Mouse (Mus musculus) heart, embryonic 12.5 days (tissue): ENCODE results near the gene Gjb1. TPM values are rescaled to one million over a fixed set of nuclear protein-coding genes. Genes with fewer than 3 reads are reported as not detected.

Source experiments
- ATAC-seq: fragments of 200-750 bp; cut with Nextera tagmentation; 2 replicates; pipeline ENCODE4 v1.8.0; 2017; ENCODE audit warnings: moderate TSS enrichment, moderate library complexity; ENCODE audit not compliant: insufficient number of reproducible peaks, low FRiP score
- H3K27ac ChIP-seq: fragments of 300-500 bp; sonication (generic); 2 replicates; pipeline ENCODE4 v1.5.1; 2016; ENCODE audit warnings: mild to moderate bottlenecking, moderate library complexity; ENCODE audit not compliant: poor library complexity, severe bottlenecking
- H3K27me3 ChIP-seq: fragments of 300-500 bp; sonication (generic); replicated peaks from 2 replicates; pipeline ENCODE4 v1.6.1; 2016; ENCODE audit warnings: mild to moderate bottlenecking, moderate library complexity
- H3K36me3 ChIP-seq: fragments of 300-500 bp; sonication (generic); 2 replicates; pipeline ENCODE4 v1.6.1; 2016; ENCODE audit warnings: mild to moderate bottlenecking, moderate library complexity
- H3K4me1 ChIP-seq: fragments of 300-500 bp; sonication (generic); replicated peaks from 2 replicates; pipeline ENCODE4 v1.6.1; 2016; ENCODE audit warnings: mild to moderate bottlenecking
- H3K4me2 ChIP-seq: fragments of 300-500 bp; sonication (generic); 2 replicates; pipeline ENCODE4 v1.6.1; 2016; ENCODE audit warnings: mild to moderate bottlenecking, moderate library complexity
- H3K4me3 ChIP-seq: fragments of 300-500 bp; sonication (generic); 2 replicates; pipeline ENCODE4 v1.5.1; 2016; ENCODE audit warnings: mild to moderate bottlenecking
- H3K9ac ChIP-seq: fragments of 300-500 bp; sonication (generic); 2 replicates; pipeline ENCODE4 v1.6.1; 2016; ENCODE audit warnings: mild to moderate bottlenecking, moderate library complexity
- H3K9me3 ChIP-seq: fragments of 300-500 bp; sonication (generic); replicated peaks from 2 replicates; pipeline ENCODE4 v1.6.1; 2016; ENCODE audit warnings: mild to moderate bottlenecking, moderate library complexity
- WGBS: fragments of 180-500 bp; shearing (Covaris S2); methylation state at CpG from one replicate; pipeline ENCODE4 v1.1.7; 2016; 5-methylcytosine and 5-hydroxymethylcytosine counted together
- polyA plus RNA-seq: library from polyadenylated mRNA; unstranded; fragments of >200 nt; fragmentation: Nextera tagmentation; extraction: Ambion mirVana; gene quantifications from 2 replicates; pipeline ENCODE4 v1.2.1, GENCODE M21; 2016

Gjb1 gene
- polyA plus RNA-seq, 1 experiment from 2014 or later, result 0.66 TPM

DNA sequence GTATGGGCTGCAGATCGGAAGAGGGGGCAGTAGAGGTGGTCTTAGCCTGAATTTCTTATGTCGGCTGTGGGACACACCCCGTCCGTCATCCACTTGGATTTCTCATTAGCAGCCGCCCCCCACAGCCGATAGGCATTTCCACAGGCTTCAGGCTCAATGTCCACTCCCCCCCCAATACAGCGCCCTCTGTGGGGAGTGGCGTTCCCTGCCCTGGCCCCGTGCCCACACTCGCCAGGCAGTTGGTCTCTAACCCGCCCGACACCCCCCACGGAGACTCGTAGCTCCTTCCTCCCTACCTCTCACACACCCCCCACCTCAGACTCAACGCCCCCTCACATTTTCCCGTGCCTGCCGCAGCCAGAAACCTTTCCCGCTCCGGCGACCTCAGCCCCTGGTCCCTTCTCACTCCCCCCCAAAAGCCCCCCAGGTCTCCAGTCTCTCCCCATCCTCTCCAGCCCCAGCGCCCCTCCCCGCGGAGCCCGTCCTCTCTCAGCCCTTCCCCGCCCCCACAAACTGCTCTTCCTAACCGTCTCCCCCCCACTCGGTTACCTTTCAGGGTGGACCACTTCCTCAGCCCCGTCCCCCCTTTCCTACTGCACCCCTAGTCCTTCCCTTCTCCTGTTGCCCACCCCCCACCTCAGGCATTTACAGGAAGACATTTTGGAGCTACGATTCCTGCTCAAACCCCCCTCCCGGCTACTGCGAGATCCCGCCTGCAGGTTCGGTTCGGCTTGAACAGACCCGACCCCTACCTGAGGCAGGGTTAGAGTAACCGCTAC, 43.0 kb downstream of the Gjb1 start:
- peak overlapping the region; percentile 73 for H3K4me3 ChIP-seq
- H3K4me1 ChIP-seq, result peaks cover 19% of the 10 kb centered on the region
- peak overlapping the region; percentile 83 for H3K9ac ChIP-seq
- peak overlapping the region; percentile 71 for H3K4me2 ChIP-seq
- WGBS, result 17% methylated on average over 33 of the region's 36 CpGs
- H3K9me3 ChIP-seq, result no peaks in the 10 kb centered on the region
- peaks cover 27% of the 10 kb centered on the region for H3K36me3 ChIP-seq
- peak overlapping the region; percentile 57 for H3K27ac ChIP-seq
- peak; percentile 39 for ATAC-seq
- H3K27me3 ChIP-seq, result no peaks in the 10 kb centered on the region

DNA sequence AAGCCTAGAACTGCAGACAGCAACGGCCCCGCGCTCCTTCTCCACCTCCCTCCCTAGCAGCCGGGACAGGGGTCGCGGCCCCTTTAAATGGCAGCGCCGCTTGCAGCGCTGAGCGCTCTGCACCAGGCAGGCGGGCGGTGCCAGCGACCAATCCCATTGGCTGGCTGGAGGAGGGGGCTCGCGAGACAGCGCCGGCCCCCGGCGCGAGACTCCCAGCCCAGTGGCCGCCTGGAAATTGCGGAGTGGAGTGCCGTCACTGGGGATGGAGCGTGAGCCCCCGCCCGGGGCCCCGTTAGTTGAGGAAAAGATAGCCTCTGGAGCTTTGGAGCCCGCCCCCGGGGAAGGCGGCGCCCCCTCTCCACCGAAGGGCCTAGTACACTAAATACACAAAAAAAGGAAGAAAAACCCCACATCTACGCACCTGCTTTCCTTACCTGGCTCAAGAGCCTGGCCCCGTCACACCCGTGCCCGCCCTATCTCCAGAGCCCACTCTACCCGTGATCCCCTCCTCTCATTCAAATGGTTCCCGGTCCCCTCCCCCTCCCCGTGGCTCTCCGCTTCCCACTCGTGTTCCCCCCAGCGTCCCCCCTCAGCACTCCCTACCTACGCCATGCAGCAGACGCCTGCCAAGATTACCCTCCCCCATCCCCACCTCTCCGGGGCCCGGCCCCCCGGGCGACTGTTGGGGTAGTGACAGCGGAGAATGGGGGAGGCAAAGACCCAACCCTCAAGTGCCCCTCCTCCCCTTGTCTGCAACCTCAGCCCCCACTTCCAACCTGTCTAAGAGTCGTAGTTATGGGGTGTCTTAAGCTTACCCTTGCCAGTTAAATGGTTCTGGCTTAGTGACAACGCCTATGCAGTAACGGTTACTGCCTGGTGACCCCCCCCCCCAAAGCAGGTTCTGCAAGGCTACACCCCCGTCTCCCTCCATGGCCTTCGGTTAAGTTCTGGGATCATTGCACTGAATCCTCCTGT, 43.8 kb downstream of the Gjb1 start:
- WGBS, result 13% methylated on average over 53 of the region's 54 CpGs

DNA sequence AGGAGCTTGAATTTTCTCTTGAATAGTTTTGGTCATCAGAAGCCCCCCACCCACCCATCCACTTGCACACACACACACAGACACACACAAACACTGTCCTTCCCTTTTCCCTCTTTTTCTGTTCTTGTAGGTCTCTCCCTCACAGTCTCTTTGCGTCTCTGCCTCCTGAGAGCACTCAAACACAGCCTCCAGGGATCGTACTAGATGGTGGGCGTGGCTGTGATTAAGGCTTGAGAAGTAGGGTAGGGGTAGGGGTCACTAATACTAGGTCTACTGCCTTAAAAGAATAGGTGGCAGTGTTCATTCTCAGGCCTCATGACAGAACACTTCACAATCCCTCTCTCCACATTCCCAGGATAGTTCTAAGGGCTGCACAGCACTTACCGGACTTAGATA, 44.5 kb downstream of the Gjb1 start, which contains the start of gene Zmym3:
TSS of gene Zmym3 (minus strand) at position 150 of the 396 bp plus-strand sequence.
- Histone ChIP-seq H3K4me2 (peak within 1 kb of the TSS; percentile 73), H3K27ac (peak within 1 kb of the TSS; percentile 85), H3K4me3 (peak within 1 kb of the TSS; percentile 73), H3K4me1 (peaks cover 19% of the 10 kb centered on the region), H3K36me3 (peaks cover 14% of the 10 kb centered on the region), H3K27me3 (no peaks in the 10 kb centered on the region), H3K9ac (peak within 1 kb of the TSS; percentile 83), H3K9me3 (no peaks in the 10 kb centered on the region)
- 28% methylated on average over 4 of the region's 4 CpGs for WGBS
- ATAC-seq, result peak; percentile 27; the same call in 1 of the 2 replicates

More for the DNA sequence above, 43.8 kb downstream of the Gjb1 start:
- no peaks in the 10 kb centered on the region for H3K9me3 ChIP-seq
- H3K4me2 ChIP-seq, result peak overlapping the region; percentile 73
- peak overlapping the region; percentile 83 for H3K9ac ChIP-seq
- H3K27me3 ChIP-seq, result no peaks in the 10 kb centered on the region
- H3K36me3 ChIP-seq, result peaks cover 21% of the 10 kb centered on the region
- H3K4me1 ChIP-seq, result peaks cover 19% of the 10 kb centered on the region
- ATAC-seq, result peak; percentile 92
- peak overlapping the region; percentile 73 for H3K4me3 ChIP-seq
- H3K27ac ChIP-seq, result peak overlapping the region; percentile 85

DNA sequence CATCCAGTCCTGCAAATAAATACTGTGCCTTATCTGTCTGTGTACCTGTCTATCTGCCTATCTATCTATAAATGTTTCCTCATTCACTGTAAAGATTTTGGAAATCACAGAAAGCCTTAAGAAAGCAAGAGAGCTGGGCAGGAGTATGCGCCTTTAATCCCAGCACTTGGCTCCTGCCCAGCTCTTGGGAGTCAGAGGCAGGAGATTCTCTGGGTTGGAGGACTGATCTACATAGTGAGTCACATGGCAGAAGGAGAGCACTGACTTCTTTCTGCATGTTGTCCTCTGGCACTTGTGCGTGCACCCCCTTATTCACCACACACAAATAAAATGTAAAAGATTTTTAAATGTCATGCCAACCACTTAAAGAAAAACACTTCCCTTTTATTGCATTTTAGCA, 47.3 kb downstream of the Gjb1 start:
- H3K36me3 ChIP-seq, result no peaks in the 10 kb centered on the region
- 66% methylated on average over 2 of the region's 2 CpGs for WGBS

DNA sequence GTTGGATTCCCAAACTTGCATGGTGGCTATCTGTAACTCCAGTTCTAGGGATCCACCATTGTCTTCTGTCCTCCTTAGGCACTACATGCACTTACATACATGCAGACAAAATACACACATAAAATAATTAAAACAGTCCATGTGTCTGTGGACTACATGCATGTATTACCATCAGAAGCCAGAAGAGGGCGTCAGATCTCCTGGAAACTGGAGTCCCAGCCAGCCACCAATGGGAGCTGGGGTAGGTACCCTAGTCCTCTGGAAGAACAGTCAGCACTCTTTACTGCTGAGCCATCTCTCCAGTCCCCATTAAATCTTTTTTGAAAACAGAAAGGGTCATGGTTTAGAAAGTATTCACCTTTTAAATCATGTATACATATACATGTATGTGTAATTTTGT, 51.6 kb downstream of the Gjb1 start:
- no peak overlapping the region for H3K27ac ChIP-seq
- H3K4me2 ChIP-seq, result no peak overlapping the region
- no peak for ATAC-seq

More for the DNA sequence above, 47.3 kb downstream of the Gjb1 start:
- no peak overlapping the region for H3K4me3 ChIP-seq
- H3K27me3 ChIP-seq, result no peaks in the 10 kb centered on the region
- H3K4me1 ChIP-seq, result peaks cover 11% of the 10 kb centered on the region
- H3K27ac ChIP-seq, result no peak overlapping the region
- H3K9ac ChIP-seq, result no peak overlapping the region
- no peak overlapping the region for H3K4me2 ChIP-seq
- no peak for ATAC-seq
- no peaks in the 10 kb centered on the region for H3K9me3 ChIP-seq

DNA sequence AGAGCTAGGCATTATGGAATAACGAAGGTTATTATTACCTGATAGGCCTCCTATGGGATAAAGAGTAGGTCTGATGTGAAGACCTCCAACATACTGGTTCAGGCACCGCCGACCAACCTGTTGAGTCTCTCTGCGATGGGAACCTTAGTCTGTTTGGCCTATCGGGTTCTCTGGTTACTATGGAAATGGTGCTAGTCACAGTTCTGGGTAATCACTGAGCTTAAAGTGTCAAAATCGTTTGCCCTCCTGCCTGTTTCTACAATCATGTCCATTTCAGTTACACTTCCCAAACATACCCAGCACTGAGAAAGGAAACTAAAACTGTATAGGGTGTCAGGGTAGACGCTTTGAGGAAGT, 52.6 kb downstream of the Gjb1 start:
- Histone ChIP-seq H3K9ac (no peak overlapping the region), H3K27me3 (no peaks in the 10 kb centered on the region), H3K27ac (peak overlapping the region; percentile 93), H3K36me3 (0 out of 2 replicates have a peak, but pooled peaks cover 4% of the 10 kb centered on the region), H3K4me1 (no peaks in the 10 kb centered on the region), H3K4me3 (peak overlapping the region; percentile 42), H3K4me2 (peak overlapping the region; percentile 58), H3K9me3 (no peaks in the 10 kb centered on the region)
- 21% methylated on average over 7 of the region's 7 CpGs for WGBS
- ATAC-seq, result no peak

More for the DNA sequence above, 51.6 kb downstream of the Gjb1 start:
- no peaks in the 10 kb centered on the region for H3K4me1 ChIP-seq
- H3K9ac ChIP-seq, result no peak overlapping the region
- no peaks in the 10 kb centered on the region for H3K27me3 ChIP-seq
- H3K9me3 ChIP-seq, result no peaks in the 10 kb centered on the region
- H3K36me3 ChIP-seq, result no peaks in the 10 kb centered on the region
- H3K4me3 ChIP-seq, result no peak overlapping the region
- WGBS, result 5% methylated on average over 1 of the region's 1 CpGs

DNA sequence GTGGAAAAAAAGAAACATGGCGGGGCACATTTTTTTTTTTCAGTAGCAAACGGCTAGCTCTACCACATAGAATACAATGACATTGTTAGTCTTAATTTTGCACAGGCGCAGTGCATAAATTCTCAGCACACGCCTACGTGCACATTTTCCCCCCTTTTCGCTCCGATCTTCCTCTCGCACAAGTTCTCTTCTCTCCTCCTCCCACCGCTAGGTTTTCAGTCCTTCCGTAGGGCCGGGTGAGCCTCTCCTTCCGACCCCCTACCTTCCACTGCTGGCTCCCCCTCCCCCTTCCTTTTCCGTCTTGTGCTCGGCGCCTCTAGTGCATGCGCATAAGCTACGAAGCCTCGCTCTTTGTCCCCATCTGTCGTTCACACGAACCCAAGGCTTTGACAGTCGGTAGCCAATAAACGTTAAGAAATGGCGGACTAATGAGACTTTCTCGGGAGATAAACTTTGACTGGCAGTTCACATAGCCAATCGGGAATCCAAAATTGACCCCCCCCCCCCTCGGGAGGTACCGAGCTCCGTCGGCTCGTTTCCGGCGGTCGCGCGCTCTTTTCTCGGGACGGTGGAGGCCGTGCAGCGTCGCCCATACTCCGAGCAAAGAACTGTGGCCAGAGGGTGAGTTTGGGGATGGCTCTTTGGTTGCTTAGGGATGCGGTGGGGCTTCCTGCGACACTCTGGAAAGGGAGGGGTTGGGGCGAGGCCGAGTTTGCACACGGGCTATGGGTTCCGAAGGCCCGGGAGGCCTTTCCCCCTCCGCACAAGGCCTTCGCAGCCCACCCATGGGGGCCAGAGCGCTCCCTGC, 53.2 kb downstream of the Gjb1 start, which contains the start of gene Nono:
TSS of gene Nono (plus strand) at position 177 of the 808 bp plus-strand sequence.
- peak within 1 kb of the TSS; percentile 73 for H3K4me3 ChIP-seq
- H3K27me3 ChIP-seq, result no peaks in the 10 kb centered on the region
- peak; percentile 95 for ATAC-seq
- peaks cover 7% of the 10 kb centered on the region; the same call in 1 of the 2 replicates for H3K36me3 ChIP-seq
- no peaks in the 10 kb centered on the region for H3K9me3 ChIP-seq
- peak within 1 kb of the TSS; percentile 86 for H3K9ac ChIP-seq
- no peaks in the 10 kb centered on the region for H3K4me1 ChIP-seq
- peak within 1 kb of the TSS; percentile 97 for H3K27ac ChIP-seq
- 22% methylated on average over 51 of the region's 51 CpGs for WGBS
- peak within 1 kb of the TSS; percentile 58 for H3K4me2 ChIP-seq

DNA sequence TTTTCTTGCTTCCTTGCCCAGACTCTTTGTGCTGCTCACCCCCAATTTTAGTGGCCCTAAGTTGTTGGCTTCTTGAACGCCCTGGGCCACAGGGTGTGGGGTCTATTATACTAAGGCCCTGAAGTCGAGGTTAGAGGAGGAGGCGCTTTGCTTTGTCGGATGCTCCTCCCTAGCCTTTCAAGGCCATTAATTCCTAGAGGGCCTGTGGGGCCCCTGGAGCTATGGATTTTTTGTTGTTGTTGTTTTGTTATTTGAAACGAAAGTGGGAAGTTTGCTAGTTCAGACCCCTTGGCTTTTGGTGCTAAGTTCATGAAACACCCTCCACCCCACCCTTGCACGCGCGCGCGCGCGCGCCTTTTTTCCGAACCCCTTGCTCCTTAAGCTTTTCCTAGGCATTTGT, 53.8 kb downstream of the Gjb1 start:
- H3K4me2 ChIP-seq, result peak overlapping the region; percentile 56
- 19% methylated on average over 14 of the region's 14 CpGs for WGBS
- H3K9me3 ChIP-seq, result no peaks in the 10 kb centered on the region
- peak overlapping the region; percentile 97 for H3K27ac ChIP-seq
- ATAC-seq, result peak; percentile 44
- no peaks in the 10 kb centered on the region for H3K27me3 ChIP-seq
- H3K4me3 ChIP-seq, result peak overlapping the region; percentile 73
- H3K4me1 ChIP-seq, result no peaks in the 10 kb centered on the region
- H3K36me3 ChIP-seq, result peaks cover 11% of the 10 kb centered on the region; the same call in 1 of the 2 replicates
- H3K9ac ChIP-seq, result peak overlapping the region; percentile 86
